Mouse (Mus musculus): ENCODE measurements around the gene Pm20d2. TPM values are rescaled to one million over a fixed set of nuclear protein-coding genes. Genes with fewer than 3 reads are reported as not detected.

Pm20d2 gene
- total and polyA plus RNA-seq, 2 experiments from 2014 or later = 3.6 to 9.2 TPM

DNA sequence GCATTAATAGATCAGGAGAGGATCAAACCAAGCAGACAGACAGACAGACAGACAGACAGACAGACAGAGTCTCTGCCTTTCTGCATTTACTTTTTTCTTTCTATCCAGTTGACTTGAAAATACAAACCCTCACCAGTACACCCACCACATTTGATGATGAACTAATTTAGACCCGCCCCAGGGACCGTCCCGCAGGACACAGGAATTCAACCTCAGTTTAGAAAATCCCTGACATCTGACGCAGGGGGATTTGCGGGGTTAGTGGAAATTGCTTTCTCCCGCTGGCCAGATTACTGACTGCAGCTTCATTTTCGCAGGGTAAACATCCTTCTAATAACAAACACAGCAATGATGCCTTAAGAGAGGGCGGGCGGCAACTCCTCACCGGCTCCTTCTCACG is 57.3 kb downstream of the Pm20d2 start, which contains the start of gene Gabrr1:
Gene Gabrr1, plus strand, starts transcription at position 301 of the 400 bp plus-strand sequence.
- H3K36me3 ChIP-seq (ENCODE audit: insufficient read depth, low read length) = no peaks in the 10 kb centered on the region
- H3K4me2 ChIP-seq (ENCODE audit: low read depth, low read length, poor library complexity, severe bottlenecking) = no peak within 1 kb of the TSS
- H3K9me3 ChIP-seq (ENCODE audit: low read length) = no peaks in the 10 kb centered on the region
- no peaks in the 10 kb centered on the region for H3K4me1 ChIP-seq (ENCODE audit: insufficient read depth, low read length)
- no peak for TF ChIP-seq CTCF (IDR thresholded peaks at IDR 0.05)
- ATAC-seq (ENCODE audit: low FRiP score) = no peak
- no peak within 1 kb of the TSS for H3K9ac ChIP-seq (replicated peaks; ENCODE audit: low read length, poor library complexity, severe bottlenecking)
- no peak for DNase-seq (ENCODE audit: low spot score)
- H3K27ac ChIP-seq (ENCODE audit: low read depth, low read length) = no peak within 1 kb of the TSS
- no peak within 1 kb of the TSS for H3K4me3 ChIP-seq (ENCODE audit: low read depth, low read length)
- H3K27me3 ChIP-seq (ENCODE audit: insufficient read depth, low read length) = no peaks in the 10 kb centered on the region
- 63% methylated on average over 11 of the region's 11 CpGs for WGBS

DNA sequence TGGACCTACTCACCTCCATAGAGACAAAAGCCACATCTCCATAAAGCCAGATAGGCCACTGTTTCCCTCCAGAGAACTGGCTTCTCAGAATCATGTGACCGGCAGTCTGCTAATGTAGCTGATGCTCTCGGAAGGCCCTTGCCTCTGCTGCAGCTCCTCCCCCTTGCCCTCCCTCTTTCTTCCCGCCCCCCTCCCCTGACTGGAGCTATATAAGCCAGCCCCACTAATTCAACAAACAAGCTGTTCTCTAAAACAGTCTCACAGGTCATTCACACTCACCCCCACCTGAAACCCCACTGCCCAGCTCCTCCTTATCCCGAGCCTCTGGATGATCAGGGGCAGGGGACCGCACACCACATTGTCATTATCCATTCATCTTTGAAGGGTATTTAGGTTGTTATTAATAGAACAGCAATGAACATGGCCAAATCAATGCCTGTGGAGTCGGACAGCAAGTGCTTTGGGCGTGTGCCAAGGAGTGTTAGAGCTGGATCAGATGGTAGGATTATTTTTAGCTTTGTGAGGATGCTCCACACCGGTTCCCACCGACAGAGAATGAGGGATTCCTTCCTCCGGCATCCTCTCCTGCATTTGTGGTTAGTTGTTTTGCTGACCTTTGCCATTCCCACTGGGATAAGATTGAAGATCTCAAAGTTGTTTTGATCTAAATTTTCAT is 64.0 kb downstream of the Pm20d2 start:
- no peaks in the 10 kb centered on the region for H3K36me3 ChIP-seq (ENCODE audit: insufficient read depth, low read length)
- no peak overlapping the region for H3K4me2 ChIP-seq (ENCODE audit: low read depth, low read length, poor library complexity, severe bottlenecking)
- H3K9me3 ChIP-seq (ENCODE audit: low read length) = no peaks in the 10 kb centered on the region
- DNase-seq (ENCODE audit: low spot score) = peak; percentile 85
- H3K27me3 ChIP-seq (ENCODE audit: insufficient read depth, low read length) = no peaks in the 10 kb centered on the region
- no peak overlapping the region for H3K27ac ChIP-seq (ENCODE audit: low read depth, low read length)
- ATAC-seq (ENCODE audit: low FRiP score) = no peak
- H3K4me1 ChIP-seq (ENCODE audit: insufficient read depth, low read length) = no peaks in the 10 kb centered on the region
- H3K9ac ChIP-seq (replicated peaks; ENCODE audit: low read length, poor library complexity, severe bottlenecking) = no peak overlapping the region
- WGBS = 57% methylated on average over 10 of the region's 10 CpGs
- TF ChIP-seq CTCF (IDR thresholded peaks at IDR 0.05) = no peak
- no peak overlapping the region for H3K4me3 ChIP-seq (ENCODE audit: low read depth, low read length)

DNA sequence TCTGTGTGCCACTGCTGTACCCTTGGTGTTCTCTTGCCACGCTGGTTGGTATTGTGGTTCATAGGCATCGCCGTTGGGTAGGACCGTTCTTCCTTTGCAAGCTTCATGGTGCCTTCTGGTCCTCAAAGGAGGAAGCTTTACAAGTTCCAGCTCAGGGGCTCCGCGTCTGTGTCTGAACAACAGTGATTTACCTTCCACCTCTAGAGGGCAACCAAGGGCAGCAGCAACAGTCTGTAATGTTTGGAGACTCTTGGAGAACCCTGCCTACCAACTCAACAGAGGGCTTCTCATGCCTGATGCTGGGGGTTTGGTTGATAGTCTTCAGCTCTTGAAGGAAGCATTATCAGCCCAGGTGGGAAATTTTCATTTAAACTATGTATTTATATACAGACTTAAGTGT is 65.0 kb downstream of the Pm20d2 start:
- Histone ChIP-seq H3K36me3 (ENCODE audit: insufficient read depth, low read length) (no peaks in the 10 kb centered on the region), H3K27ac (ENCODE audit: low read depth, low read length) (no peak overlapping the region), H3K27me3 (ENCODE audit: insufficient read depth, low read length) (no peaks in the 10 kb centered on the region), H3K9ac (replicated peaks; ENCODE audit: low read length, poor library complexity, severe bottlenecking) (no peak overlapping the region), H3K4me2 (ENCODE audit: low read depth, low read length, poor library complexity, severe bottlenecking) (no peak overlapping the region), H3K4me3 (ENCODE audit: low read depth, low read length) (no peak overlapping the region), H3K4me1 (ENCODE audit: insufficient read depth, low read length) (no peaks in the 10 kb centered on the region), H3K9me3 (ENCODE audit: low read length) (no peaks in the 10 kb centered on the region)
- DNase-seq (ENCODE audit: low spot score) (peak; percentile 33), ATAC-seq (ENCODE audit: low FRiP score) (no peak)
- 83% methylated on average over 6 of the region's 6 CpGs for WGBS
- TF ChIP-seq CTCF (IDR thresholded peaks at IDR 0.05) = peak; percentile 71

Other genes with a start within 250 kb of the Pm20d2 start
- 38.1 and 44.7 TPM in 2 replicates for gene Ankrd6, start 238.9 kb downstream of the Pm20d2 start, total RNA-seq (2014; rRNA removed)
- 22.7 and 23.2 TPM in 2 replicates for gene Ankrd6, start 238.9 kb downstream of the Pm20d2 start, polyA plus RNA-seq (2015; fragmentation: Nextera tagmentation; extraction: Ambion mirVana)
- gene Rragd, start 206.7 kb downstream of the Pm20d2 start, total RNA-seq (2014; rRNA removed) = 52.7 and 54.9 TPM in 2 replicates
- gene Rragd, start 206.7 kb downstream of the Pm20d2 start, polyA plus RNA-seq (2015; fragmentation: Nextera tagmentation; extraction: Ambion mirVana) = 28.5 and 35.0 TPM in 2 replicates
- 119 and 126 TPM in 2 replicates for gene Ube2j1, start 158.3 kb downstream of the Pm20d2 start, total RNA-seq (2014; rRNA removed)
- gene Ube2j1, start 158.3 kb downstream of the Pm20d2 start, polyA plus RNA-seq (2015; fragmentation: Nextera tagmentation; extraction: Ambion mirVana) = 70.1 and 70.3 TPM in 2 replicates
- not detected in 2 replicates for gene Gabrr2, start 126.7 kb downstream of the Pm20d2 start, total RNA-seq (2014; rRNA removed)
- 0.15 and 0.48 TPM in 2 replicates for gene Gabrr2, start 126.7 kb downstream of the Pm20d2 start, polyA plus RNA-seq (2015; fragmentation: Nextera tagmentation; extraction: Ambion mirVana)
- gene Gabrr1, start 57.2 kb downstream of the Pm20d2 start, total RNA-seq (2014; rRNA removed) = 1.4 and 1.8 TPM in 2 replicates
- 1.4 and 1.5 TPM in 2 replicates for gene Gabrr1, start 57.2 kb downstream of the Pm20d2 start, polyA plus RNA-seq (2015; fragmentation: Nextera tagmentation; extraction: Ambion mirVana)
- 84.2 and 88.0 TPM in 2 replicates for gene Srsf12, start 19.3 kb upstream of the Pm20d2 start, total RNA-seq (2014; rRNA removed)
- 76.7 and 77.4 TPM in 2 replicates for gene Srsf12, start 19.3 kb upstream of the Pm20d2 start, polyA plus RNA-seq (2015; fragmentation: Nextera tagmentation; extraction: Ambion mirVana)
- 91.3 and 109 TPM in 2 replicates for gene Pnrc1, start 100.4 kb upstream of the Pm20d2 start, total RNA-seq (2014; rRNA removed)
- gene Pnrc1, start 100.4 kb upstream of the Pm20d2 start, polyA plus RNA-seq (2015; fragmentation: Nextera tagmentation; extraction: Ambion mirVana) = 41.3 and 43.6 TPM in 2 replicates
- 16.1 and 17.7 TPM in 2 replicates for gene Rngtt, start 120.6 kb upstream of the Pm20d2 start, total RNA-seq (2014; rRNA removed)
- gene Rngtt, start 120.6 kb upstream of the Pm20d2 start, polyA plus RNA-seq (2015; fragmentation: Nextera tagmentation; extraction: Ambion mirVana) = 13.2 and 16.8 TPM in 2 replicates